Mouse (Mus musculus): ENCODE results near the gene Tmem120b. TPM values are rescaled to one million over a fixed set of nuclear protein-coding genes. Genes with fewer than 3 reads are reported as not detected.

Gene Tmem120b
- total RNA-seq (2015; ENCODE audit: low replicate concordance) (85.5 and 100 TPM in 2 replicates), total RNA-seq (2017; ENCODE audit: low replicate concordance) (86.8 and 118 TPM in 2 replicates)

- ATAC-seq (replicated peaks; ENCODE audit: low FRiP score, poor library complexity, severe bottlenecking) = no peak
Observed at GRCm38 (mm10) chr5:123068115-123068514, at the start of gene Tmem120b. Gene Tmem120b, plus strand, starts transcription at chr5:123068415.

- ATAC-seq (replicated peaks; ENCODE audit: low FRiP score, poor library complexity, severe bottlenecking) = no peak
Observed at GRCm38 (mm10) chr5:123019336-123020016, 48.7 kb upstream of the Tmem120b start.

- no peak for ATAC-seq (replicated peaks; ENCODE audit: low FRiP score, poor library complexity, severe bottlenecking)
Observed at GRCm38 (mm10) chr5:123020426-123020825, 47.8 kb upstream of the Tmem120b start.

GRCm38 (mm10) chr5:123021438-123021837 lies 46.8 kb upstream of the Tmem120b start:
- ATAC-seq (replicated peaks; ENCODE audit: low FRiP score, poor library complexity, severe bottlenecking) = no peak

- no peak for ATAC-seq (replicated peaks; ENCODE audit: low FRiP score, poor library complexity, severe bottlenecking)
Observed at GRCm38 (mm10) chr5:123023049-123023448, 45.2 kb upstream of the Tmem120b start.

- no peak for ATAC-seq (replicated peaks; ENCODE audit: low FRiP score, poor library complexity, severe bottlenecking)
Observed at GRCm38 (mm10) chr5:123024312-123024711, 43.9 kb upstream of the Tmem120b start.

- no peak for ATAC-seq (replicated peaks; ENCODE audit: low FRiP score, poor library complexity, severe bottlenecking)
Observed at GRCm38 (mm10) chr5:123024965-123025573, 43.1 kb upstream of the Tmem120b start.

- no peak for ATAC-seq (replicated peaks; ENCODE audit: low FRiP score, poor library complexity, severe bottlenecking)
Observed at GRCm38 (mm10) chr5:123026414-123026813, 41.8 kb upstream of the Tmem120b start.

- ATAC-seq (replicated peaks; ENCODE audit: low FRiP score, poor library complexity, severe bottlenecking) = no peak
Observed at GRCm38 (mm10) chr5:123027436-123027835, 40.8 kb upstream of the Tmem120b start.

GRCm38 (mm10) chr5:123029729-123030128 lies 38.5 kb upstream of the Tmem120b start:
- ATAC-seq (replicated peaks; ENCODE audit: low FRiP score, poor library complexity, severe bottlenecking) = no peak

- ATAC-seq (replicated peaks; ENCODE audit: low FRiP score, poor library complexity, severe bottlenecking) = no peak
Observed at GRCm38 (mm10) chr5:123031312-123031711, 36.9 kb upstream of the Tmem120b start.

- ATAC-seq (replicated peaks; ENCODE audit: low FRiP score, poor library complexity, severe bottlenecking) = no peak
Observed at GRCm38 (mm10) chr5:123033646-123034160, 34.5 kb upstream of the Tmem120b start.

- ATAC-seq (replicated peaks; ENCODE audit: low FRiP score, poor library complexity, severe bottlenecking) = peak; percentile 70
Observed at GRCm38 (mm10) chr5:123035089-123035488, 33.1 kb upstream of the Tmem120b start.

- ATAC-seq (replicated peaks; ENCODE audit: low FRiP score, poor library complexity, severe bottlenecking) = peak; percentile 89
Observed at GRCm38 (mm10) chr5:123035564-123035963, 32.7 kb upstream of the Tmem120b start.

GRCm38 (mm10) chr5:123038115-123038514 lies 30.1 kb upstream of the Tmem120b start:
- no peak for ATAC-seq (replicated peaks; ENCODE audit: low FRiP score, poor library complexity, severe bottlenecking)

- ATAC-seq (replicated peaks; ENCODE audit: low FRiP score, poor library complexity, severe bottlenecking) = peak; percentile 86
Observed at GRCm38 (mm10) chr5:123039120-123039752, 29.0 kb upstream of the Tmem120b start.

GRCm38 (mm10) chr5:123040796-123041195 lies 27.4 kb upstream of the Tmem120b start:
- ATAC-seq (replicated peaks; ENCODE audit: low FRiP score, poor library complexity, severe bottlenecking) = no peak

- 0 out of 2 replicates have a peak, but pooled peaks have one; percentile 48 for ATAC-seq (replicated peaks; ENCODE audit: low FRiP score, poor library complexity, severe bottlenecking)
Observed at GRCm38 (mm10) chr5:123043856-123044255, 24.4 kb upstream of the Tmem120b start.

- 0 out of 2 replicates have a peak, but pooled peaks have one; percentile 27 for ATAC-seq (replicated peaks; ENCODE audit: low FRiP score, poor library complexity, severe bottlenecking)
Observed at GRCm38 (mm10) chr5:123045561-123046295, 22.5 kb upstream of the Tmem120b start.

- ATAC-seq (replicated peaks; ENCODE audit: low FRiP score, poor library complexity, severe bottlenecking) = no peak
Observed at GRCm38 (mm10) chr5:123046916-123047315, 21.3 kb upstream of the Tmem120b start, which contains the start of gene Morn3. Gene Morn3, minus strand, starts transcription at chr5:123047016.

Measured in erythroid progenitor cell, adult 5-6 weeks (primary cell).